Mouse (Mus musculus): ENCODE data around the gene Avil.
"Not testable (repeated sequence)": the region's sequence is repeated elsewhere in the genome, so short reads cannot be mapped to it uniquely, and the experiment has no call there.

Avil gene

DNA sequence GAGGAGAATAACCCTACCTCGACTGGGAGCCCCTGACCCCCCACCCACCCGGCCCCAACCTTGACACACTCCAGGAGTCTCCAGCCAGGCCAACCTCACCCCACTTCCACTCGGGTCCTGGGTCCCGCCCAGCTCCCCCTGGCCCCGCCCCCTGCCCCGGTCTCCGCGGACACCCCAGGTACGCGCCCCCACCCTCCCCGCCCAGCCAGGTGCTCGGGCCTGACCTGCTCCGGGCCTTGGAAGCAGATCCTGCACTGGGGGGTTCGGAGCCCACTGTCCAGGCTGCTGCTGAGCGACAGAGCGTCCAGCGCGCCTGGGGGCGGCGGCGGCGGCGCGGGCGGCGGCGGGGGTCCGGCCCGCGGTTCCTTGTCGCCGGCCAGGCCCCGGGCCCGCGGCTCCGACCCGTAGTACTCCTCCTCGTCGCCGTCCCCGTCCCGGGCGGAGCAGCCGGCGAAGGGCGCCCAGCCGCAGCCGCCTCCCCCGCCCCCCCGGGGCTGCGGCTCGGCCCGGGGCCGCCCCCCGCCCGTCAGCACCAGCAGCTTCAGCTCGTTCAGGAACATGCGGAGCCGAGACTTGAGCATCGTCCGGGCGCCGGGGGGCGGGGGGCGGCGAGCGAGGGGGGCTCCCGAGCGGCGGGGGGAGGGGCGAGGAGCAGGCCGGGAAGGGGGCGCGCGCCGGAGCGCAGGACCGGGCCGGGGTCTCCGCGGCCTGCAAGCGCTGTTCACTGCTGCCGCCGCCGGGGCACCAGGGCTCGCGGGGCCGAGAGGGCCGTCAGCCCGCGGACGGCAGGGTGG, 58.9 kb downstream of the Avil start:
- no peak for DNase-seq (ENCODE audit: low spot score)

DNA sequence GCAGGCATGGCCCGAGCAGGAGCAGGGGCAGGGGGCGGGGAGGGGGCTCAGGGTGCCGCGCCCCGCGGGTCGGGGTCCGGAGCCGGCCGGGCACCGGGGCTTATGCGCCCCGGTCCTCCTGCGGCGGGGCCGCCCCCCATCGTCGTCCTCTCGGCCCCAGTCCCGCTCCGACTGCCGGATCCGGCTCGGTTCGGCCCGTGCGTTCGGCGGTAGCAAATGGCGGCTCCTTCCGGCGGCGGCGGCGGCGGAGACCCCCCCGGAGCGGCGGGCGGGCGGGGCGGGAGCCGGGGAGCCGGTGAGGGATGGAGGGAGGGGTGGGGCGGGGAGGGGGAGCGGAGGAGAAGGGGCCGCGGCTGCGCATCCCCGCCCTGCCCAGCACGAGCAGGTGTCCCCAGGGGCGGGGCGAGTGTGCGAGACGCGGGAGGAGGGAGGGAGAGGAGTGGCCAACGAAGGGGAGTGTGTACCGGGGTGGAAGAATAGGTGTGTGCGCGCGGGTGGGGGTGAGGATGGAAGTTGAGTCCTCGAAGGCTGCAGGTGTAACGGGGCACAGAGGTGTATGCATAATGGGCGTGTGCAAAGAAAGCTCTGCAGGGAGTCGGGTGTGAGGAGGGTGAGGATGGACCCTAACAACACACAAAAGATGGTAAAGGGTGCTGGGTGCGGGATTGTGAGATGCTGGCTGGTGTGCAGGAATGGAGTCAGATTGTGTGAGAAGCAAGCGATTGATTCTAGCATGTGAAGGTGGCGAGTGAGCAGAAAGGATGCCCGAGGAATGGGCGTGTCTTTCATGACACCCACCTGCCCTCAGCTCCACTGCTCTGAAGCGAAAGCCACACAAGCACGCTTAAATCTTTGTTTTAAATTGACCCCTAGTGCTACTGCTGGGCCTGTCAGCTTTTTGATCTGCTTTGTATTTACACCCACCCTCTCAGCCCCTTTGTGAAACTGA, 59.7 kb downstream of the Avil start, which contains the start of gene March9:
Gene March9, minus strand, starts transcription at position 217 of the 949 bp plus-strand sequence.
- peak; percentile 71 for DNase-seq (ENCODE audit: low spot score)

DNA sequence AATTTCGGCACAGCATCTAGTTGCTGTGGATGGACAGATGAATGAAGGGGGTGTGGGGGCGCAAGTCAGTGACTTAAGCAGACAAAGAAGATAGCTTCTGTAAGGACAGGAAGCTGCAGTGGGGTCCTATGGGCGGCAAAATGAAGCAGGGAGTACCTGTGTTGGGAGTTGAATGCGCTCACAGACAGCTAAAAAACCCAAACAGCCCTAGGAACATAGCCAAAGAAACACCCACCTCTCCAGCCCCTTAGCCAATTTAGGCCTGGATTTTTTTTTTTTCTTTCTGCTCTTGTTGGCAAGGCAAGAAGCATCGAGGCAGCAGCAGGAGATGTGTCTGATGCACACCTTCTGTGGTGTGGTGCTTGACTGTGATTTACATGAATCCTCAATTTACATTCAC, 60.6 kb downstream of the Avil start:
- no peak for DNase-seq (ENCODE audit: low spot score)

DNA sequence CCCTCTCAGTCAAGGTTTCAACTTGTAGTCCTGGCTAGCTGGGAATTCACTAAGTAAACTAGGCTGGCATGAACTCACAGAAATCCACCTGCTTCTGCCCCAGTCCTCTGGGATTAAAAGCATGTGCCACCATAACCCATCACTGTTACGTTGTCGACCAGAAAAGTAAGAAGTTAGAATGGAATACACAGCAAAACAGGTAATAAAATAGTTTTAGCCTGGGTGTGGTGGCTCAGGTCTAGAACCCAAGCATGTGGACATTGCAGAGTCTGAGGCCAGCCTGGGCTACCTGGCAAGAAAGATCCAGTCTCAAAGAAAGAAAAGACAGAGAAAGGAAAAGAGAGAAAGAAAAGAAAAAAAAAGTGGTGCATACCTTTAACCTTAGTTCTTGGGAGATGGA, 61.0 kb downstream of the Avil start:
- no peak for DNase-seq (ENCODE audit: low spot score)

DNA sequence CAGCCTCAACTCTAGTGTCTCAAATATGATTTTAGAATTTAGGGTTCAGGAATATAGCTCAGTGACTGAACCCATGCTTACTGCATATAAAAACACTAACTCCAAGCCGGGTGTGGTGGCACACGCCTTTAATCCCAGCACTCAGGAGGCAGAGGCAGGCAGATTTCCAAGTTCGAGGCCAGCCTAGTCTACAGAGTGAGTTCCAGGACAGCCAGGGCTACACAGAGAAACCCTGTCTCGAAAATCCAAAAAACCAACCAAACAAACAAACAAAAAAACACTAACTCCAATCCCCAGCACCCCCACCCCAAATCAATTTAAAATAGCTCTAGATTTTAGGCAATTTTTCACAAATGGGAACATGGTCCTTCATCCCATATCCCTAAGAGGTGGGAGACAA, 61.6 kb downstream of the Avil start:
- DNase-seq (ENCODE audit: low spot score), result not testable (repeated sequence)

DNA sequence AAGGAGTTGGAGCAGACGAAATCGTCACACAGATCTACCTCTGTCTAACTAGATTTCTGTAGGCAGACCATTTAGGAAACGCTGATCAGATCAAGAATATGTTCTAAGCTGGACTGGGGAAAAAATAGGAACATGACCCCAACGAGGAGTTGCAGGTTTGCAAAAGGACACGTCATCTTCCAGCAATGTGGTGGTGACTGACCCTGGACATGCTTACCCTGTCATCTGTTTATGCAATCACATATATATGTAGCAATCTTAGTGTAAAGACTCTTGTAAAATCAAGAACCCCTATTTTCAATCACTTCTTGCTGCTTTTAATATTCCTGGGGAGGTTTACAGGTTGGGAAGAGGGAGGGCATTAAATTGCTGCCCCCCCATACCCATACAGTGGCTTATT, 62.0 kb downstream of the Avil start:
- no peak for DNase-seq (ENCODE audit: low spot score)

DNA sequence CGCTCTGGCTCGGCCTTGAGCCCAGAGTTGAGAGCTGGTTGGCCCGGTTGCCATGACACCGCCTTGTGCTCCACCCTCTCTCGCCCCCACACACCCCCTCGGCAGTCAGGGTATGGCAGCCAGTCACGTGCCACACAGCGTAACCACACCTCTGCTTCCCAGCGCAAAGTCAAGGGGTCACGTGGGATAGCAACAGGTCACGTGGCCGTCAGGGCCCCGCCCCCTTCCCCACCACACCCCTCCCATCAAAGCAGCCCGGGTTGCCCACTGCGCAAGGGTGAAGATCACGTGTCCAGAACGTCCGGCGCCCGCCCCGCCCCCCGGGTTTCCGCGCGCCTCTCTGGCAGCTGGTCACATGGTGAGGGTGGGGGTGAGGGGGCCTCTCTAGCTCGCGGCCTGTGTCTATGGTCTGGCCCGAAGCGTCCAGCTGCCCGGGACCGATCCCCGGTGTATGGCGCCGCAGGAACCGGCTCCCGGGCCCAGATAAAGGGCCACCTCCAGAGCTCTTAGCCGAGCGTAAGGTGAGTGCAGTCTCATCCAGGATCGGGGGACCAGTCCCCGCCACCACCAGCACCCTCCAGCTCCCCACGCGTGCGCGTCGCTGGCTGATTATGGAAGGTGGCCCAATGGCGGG, 62.8 kb downstream of the Avil start, which contains the start of gene Cdk4:
Gene Cdk4, plus strand, starts transcription at position 296 of the 634 bp plus-strand sequence.
- DNase-seq (ENCODE audit: low spot score), result peak; percentile 98

DNA sequence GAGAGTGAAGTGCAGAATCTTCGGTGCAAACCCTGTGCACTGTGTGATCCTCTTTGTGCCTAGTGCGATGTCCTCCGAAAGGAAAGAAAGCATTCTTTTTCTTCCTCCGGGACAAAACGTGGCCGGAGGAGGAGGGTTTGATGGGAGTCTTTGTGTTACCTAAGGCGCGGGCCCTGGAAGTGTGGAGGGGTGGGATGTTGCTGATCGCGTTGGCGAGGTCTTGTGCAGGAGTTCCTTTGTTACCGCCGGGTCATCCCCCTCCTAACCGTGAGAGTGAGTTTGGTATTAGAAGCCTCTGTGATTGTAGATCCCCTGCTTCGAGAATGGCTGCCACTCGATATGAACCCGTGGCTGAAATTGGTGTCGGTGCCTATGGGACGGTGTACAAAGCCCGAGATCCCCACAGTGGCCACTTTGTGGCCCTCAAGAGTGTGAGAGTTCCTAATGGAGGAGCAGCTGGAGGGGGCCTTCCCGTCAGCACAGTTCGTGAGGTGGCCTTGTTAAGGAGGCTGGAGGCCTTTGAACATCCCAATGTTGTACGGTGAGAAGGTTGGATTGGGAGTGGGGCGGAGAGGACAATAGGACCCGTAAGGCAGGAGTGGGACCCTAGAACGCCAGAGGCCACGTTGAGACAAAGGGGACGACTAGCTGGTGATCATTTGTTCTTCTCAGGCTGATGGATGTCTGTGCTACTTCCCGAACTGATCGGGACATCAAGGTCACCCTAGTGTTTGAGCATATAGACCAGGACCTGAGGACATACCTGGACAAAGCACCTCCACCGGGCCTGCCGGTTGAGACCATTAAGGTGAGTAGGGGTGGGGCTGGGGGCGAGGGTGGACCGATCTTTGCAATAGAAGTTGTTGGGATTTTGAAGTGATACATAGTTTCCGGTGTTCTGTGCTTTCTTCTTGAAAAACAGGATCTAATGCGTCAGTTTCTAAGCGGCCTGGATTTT, 63.7 kb downstream of the Avil start:
- no peak for DNase-seq (ENCODE audit: low spot score)

DNA sequence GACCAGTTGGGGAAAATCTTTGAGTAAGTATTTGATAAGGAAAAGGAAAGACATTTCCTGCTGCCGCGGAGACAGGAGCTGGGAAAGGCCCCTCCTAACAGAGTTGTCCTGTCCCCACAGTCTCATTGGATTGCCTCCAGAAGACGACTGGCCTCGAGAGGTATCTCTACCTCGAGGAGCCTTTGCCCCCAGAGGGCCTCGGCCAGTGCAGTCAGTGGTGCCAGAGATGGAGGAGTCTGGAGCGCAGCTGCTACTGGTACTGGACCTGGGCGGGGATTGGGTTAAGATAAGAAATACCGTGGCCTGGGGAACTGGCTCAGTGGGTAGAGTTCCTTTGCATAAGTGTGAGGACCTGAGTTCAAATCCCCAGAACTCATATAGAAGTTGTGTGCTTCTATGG, 65.5 kb downstream of the Avil start:
- no peak for DNase-seq (ENCODE audit: low spot score)

DNA sequence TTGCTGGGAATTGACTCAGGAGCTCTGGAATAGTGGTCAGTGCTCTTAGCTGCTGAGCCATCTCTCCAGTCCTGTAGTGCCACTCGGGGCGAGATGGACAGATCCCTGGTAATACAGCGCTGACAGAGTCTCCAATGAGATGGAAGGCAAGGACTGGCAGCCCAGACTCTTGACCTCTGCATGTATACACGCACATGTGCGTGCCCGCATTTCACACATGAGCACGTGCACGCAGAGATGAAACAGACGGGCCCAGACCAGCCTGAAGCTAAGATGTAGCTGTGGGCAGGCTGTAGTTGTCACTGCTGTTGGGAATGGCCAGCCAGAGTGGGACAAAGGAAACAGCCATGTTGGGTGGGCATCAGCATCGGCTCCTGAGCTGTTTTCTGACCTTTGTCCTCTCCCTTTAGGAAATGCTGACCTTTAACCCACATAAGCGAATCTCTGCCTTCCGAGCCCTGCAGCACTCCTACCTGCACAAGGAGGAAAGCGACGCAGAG, 66.1 kb downstream of the Avil start:
- DNase-seq (ENCODE audit: low spot score), result no peak

DNA sequence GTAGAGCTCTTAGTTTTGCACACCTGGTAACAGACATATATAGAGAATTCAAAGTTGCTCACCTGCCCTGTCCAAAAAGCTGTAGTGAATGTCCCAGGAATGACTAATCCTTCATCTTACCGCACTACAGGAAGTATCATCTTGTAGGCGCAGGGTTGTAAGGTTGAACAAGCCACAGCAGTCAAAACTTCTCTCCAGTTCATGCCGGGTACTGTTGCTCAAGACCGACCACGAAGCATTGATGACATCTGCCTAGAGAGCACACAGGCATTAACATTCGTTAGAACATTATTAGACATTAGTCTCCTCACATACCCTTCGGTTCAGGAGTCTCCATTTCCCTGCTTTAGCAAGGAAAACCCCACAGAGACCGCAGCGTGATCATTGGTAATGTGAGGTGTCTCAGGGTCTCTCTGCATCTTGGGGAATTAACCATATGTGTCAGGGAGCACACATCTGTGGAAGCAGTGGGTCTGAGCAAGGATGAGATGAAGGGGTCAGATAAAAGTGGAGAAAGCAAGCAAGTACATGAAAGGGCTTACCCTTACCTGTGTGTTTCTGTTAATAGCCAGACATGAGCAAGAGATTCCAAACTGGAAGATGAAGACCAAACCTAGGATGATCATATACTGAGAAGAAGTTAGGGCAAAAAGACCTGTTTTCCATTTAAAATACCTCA, 68.0 kb downstream of the Avil start:
- no peak for DNase-seq (ENCODE audit: low spot score)

DNA sequence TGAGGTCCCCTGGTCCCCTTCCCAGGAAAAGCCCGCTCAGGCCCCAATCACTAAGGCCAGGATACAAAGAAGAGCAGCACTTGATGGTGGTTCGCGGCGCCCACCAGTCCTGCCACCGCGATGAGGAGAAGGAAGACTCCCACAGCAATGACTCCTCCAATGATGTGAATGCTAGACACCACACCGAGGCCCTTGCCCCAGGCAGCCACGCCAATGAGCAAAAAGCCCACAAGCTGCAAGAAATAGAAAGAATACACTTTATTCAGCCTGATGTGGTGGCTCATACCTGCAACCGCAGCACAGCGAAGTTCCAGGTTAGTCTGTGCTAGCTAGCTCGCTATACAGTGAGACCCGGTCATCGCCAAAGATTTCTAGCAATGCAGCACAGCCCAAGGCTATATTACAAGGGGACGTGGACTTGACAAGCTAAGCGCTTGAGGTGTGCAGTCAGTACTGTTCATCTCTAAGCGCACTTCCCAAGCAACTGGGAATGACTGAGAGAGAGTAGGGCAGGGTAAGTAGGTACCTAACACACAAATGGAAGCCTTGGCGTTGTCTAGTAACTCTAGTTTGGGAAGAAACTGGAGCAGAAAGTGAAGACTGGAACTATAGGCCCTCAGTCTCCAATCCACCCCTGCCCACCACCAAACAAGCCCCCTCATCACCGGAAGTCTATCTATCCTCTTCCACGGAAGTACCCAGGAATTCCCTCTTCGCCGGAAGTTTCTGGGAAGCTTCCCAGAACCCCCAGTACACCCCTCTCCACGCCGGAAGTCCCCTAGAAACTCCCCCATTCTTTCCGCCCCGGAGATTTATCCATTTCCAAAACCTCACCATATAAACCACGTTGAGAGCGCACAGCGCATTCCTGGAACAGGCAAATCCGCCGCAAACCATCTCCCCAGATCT, 69.0 kb downstream of the Avil start:
- DNase-seq (ENCODE audit: low spot score), result no peak
